Mouse (Mus musculus): ENCODE data around the gene Nr1d1. TPM values are rescaled to one million over a fixed set of nuclear protein-coding genes. Genes with fewer than 3 reads are reported as not detected.

The Nr1d1 gene
- total RNA-seq, 1 experiment from 2014 or later = 1.9 TPM

DNA sequence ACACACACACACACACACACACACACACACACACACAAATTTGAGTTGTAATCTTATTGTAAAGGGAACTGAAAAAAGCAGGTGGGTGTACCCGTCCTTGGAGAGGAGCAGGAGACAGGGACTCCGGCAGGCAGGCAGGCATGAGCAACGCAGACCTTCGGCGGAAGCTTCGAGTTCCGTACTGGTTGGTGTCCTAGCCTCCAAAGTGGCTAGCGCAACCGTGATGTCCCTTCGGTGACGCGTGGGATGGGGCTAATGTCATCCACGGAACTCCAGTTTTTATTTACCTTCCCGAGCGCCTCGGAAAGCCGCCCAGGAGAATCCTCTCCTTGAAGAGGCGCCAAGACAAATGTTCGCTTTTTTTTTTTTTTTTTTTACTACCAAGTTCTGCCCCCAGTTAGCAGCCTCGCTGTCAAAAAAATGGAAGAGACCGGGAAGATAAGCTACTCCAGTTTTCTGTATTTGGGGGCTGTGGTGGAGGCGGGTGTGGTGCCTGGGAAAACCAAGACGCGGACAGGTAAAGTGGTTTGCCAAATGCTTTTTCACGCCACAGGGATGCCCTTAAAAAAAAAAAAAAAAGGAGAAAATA is 14.2 kb upstream of the Nr1d1 start:
- peak; percentile 32; the same call in 1 of the 2 replicates for ATAC-seq (replicated peaks; ENCODE audit: insufficient number of reproducible peaks, low FRiP score, low TSS enrichment, poor library complexity, severe bottlenecking)

DNA sequence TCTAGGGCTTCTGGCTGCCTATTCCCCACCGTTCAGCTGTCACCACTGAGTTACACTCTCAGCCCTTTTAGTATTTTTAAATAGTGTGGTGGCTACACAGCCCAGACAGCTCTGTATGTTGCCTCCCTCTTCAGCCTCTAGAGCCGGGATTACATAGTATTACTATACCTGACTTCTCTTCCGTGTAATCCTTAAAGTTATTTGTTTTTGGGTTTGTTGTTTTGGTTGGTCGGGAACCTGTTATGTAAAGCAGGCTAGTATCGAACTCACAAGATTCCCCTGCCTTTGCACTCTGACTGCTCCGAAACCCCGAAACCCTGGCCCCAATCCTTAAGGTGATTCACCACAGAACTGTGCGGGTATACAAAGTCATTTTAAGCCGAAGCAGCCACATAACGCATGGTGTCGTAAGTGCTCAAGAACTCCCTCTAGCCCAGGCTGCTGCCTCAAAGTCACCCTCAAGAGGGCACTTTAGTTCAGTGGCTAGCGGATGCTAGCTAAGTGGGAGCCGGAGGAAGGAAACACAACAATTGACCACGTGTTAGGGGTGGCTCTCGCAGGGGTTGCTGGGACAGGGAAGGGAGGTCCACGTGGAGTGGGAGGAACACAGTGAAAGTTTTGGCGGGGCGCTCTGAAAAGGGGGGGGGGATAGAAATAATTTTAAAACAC is 13.6 kb upstream of the Nr1d1 start:
- peak; percentile 87 for ATAC-seq (replicated peaks; ENCODE audit: insufficient number of reproducible peaks, low FRiP score, low TSS enrichment, poor library complexity, severe bottlenecking)

DNA sequence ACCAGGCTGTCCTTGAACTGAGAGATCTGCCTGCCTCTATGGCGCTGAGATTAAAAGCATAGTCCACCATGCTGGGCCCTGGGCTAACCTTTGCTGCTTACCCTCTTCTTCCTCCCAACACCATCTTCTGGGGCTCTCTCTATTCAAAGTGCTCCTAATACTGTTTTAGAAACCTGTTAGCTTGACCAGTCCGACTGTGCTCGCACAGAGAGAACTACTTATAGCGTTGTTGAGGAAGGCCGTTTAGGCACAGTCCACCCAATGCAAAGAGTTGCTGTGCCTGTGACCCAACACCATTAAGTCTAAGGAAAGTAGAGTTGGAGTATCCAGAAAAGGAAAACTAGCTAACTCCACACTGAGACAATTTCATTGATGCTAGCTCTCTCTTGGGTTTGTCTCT is 13.0 kb upstream of the Nr1d1 start:
- no peak for ATAC-seq (replicated peaks; ENCODE audit: insufficient number of reproducible peaks, low FRiP score, low TSS enrichment, poor library complexity, severe bottlenecking)

DNA sequence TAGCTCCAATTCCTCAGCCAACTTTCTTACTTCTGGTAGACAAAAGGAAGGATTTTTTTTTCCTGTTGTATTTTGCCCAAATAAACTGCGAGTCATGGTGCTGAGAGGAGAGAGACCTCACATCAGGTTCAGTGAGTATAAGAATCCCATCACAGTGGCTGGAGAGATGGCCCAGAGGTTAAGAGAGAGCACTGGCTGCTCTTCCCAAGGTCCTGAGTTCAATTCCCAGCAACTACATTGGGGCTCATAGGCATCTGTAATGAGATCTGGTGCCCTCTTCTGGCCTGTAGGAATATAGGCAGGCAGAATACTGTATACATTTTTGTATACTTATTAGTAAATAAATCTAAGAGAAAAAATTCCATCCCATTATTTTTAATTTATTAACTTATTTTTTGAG is 12.6 kb upstream of the Nr1d1 start:
- no peak for ATAC-seq (replicated peaks; ENCODE audit: insufficient number of reproducible peaks, low FRiP score, low TSS enrichment, poor library complexity, severe bottlenecking)

DNA sequence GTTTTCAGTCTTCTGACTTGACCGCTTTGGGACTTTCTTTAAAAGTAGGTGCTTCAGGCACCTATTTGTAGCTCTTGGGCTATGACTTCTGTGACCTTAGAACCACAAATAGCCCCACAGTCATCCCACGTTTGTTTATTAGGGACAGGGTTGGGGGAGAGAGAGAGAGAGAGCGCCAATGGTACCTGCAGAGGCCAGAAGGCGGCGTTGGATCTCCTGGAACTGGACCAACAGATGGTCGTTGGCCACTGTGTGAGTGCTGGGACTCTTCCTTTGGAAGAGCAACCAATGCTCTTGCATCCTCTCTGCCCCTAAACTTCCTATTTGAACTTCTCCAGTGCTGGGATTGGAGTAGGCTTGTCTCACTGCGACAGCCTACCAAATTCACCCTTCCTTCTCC is 12.1 kb upstream of the Nr1d1 start:
- ATAC-seq (replicated peaks; ENCODE audit: insufficient number of reproducible peaks, low FRiP score, low TSS enrichment, poor library complexity, severe bottlenecking) = no peak

DNA sequence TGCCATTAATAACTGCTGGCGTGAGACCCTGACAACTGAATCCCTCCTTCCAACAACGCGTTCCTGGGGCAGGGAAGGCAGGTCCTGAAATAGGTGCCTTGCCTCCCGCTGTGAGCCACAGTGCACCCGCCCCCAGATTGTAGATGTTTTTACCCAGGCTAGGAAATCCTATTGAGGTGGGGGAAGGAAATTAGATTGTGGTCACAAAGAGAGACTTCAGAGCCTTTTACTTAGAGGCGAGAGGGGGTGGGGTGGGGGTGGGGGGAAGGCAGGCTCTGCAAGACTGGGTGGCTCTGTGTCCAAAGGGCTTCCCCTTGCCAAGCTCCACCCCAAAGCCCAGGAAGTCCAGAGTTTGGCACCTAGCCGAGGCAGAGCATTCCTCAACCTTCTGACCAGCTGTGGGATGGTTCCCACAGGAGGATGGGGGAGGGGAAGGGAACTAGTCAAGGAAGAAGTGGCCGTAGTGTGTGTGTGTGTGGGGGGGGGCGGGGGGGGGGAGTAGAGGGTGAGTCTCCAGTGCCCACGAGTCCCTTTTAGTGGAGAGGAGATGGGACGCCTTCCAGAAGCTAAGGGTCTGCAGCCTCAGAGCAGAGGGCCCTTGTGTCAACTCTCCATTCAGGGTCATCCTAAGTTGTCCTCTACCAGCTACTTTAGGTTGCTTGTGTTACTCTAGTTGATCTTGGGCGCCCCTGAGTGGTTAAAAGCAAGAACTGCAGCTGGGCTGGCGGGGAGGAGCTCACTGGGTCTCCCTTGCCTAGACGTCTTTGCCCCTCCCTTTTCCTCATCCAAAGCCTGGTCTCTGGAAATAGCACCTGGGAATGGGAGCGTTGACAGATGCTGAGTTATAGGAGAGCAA is 11.5 kb upstream of the Nr1d1 start:
- ATAC-seq (replicated peaks; ENCODE audit: insufficient number of reproducible peaks, low FRiP score, low TSS enrichment, poor library complexity, severe bottlenecking) = peak; percentile 42

DNA sequence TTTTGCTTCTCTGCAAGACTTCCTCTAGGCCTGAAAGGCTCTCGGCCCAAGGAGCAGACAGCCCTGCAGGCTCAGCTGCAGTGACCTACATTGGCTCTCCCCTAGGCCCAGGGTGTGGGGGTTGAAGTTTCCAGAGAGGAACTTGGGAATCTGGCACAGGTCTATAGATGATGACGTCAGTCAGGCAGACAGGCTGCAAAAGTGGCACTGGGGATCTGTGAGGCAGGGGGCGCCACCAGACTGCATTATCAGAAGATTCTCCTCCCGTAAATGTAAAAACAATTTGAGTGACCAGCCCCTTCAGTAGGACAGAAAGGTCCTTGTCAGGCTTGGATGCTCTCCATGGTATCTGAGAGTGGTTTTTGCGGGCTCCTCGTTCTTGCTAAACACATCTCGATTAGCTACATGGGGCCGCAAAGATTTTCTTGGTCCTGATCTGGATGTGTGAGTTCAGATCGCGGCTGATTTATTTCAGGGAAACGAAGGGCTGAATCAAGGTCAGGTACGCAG is 10.7 kb upstream of the Nr1d1 start:
- no peak for ATAC-seq (replicated peaks; ENCODE audit: insufficient number of reproducible peaks, low FRiP score, low TSS enrichment, poor library complexity, severe bottlenecking)

DNA sequence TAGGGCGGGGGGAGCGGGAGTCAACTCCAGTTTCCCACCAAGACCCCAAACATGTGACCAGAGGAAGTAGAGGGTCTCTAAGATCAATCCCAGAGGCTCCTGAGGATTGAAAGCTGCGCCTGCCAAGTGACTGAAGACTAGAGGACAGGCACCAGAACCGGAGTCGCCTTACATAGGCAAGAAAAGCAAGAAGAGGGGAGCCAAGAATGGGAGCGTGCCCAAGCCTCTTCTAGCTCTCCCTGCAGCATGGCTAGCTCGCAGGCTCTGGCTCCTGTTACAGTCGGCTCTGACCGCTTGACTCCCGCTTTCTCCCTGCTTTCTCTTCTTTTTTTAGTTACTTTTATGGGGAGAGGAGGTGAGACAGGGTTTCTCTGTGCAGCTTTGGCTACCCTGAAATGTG is 10.1 kb upstream of the Nr1d1 start:
- ATAC-seq (replicated peaks; ENCODE audit: insufficient number of reproducible peaks, low FRiP score, low TSS enrichment, poor library complexity, severe bottlenecking) = no peak

DNA sequence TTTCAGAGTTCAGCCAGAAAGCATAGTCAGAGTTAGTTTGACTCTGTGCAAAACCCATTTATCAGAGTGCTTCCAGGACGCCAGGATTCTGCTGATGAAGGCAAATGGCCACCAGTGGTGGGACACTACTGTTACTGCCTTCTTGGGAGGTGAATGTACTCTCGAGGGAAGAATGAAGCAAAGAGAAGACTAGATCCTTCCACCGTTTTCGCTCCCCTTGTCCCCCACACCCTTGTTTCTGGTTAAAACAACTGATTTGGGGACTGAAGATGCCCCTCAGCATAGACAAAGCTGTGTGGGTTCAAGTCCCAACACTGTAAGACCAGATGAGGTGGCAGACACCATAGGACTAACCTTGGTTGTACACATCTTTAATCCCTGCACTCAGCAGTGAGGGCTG is 9.0 kb upstream of the Nr1d1 start:
- no peak for ATAC-seq (replicated peaks; ENCODE audit: insufficient number of reproducible peaks, low FRiP score, low TSS enrichment, poor library complexity, severe bottlenecking)

DNA sequence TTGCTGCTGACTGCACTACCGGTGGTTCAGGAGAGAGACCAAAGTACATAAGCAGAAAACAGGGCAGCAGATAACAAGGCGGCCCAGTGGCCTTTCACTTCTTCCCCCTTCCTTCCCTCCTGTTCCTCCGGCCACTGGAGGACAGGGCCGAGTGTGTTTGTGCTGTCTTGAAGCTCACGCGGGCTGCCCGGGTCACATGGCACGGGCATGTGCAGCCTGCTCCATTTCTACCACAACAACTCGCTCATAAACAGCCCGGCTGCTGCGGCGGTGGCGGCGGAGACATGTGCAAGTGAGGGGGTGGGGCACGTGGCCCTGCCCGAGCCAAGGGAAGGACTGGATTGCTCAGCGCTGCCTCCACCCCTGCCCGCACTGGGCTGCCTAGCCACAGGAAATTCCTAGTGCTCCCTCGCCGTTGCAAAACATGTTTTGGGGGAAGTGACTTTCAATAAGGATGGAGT is 8.1 kb upstream of the Nr1d1 start:
- ATAC-seq (replicated peaks; ENCODE audit: insufficient number of reproducible peaks, low FRiP score, low TSS enrichment, poor library complexity, severe bottlenecking) = peak; percentile 63

DNA sequence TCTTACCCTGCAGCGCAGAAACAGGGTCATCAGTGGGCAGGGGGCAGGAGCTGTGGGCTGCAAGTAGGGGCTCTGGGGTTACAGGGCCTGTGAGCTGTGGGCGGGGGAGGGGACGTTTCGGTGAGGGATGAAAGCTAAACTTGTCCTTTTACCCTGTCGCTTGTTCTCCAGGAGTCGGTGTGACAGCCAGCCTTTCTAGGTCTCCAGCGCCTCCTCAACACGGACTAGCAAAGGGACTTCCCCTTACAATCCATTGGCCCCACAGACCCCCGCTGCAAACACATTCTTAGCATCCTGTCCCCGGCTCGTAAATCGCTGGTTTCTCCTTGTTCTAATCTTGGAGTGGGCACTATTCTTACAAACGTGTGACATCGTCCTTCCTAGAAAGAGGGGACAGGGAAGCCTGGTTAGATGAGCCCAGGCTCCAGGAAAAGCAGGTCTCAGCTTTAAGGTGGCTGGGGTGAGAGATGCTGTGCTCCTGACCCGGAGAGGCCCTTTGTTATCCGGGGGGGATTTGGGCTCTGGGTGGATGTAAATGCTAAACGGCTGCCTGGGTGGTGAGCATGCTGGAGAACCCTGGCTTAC is 7.6 kb upstream of the Nr1d1 start:
- no peak for ATAC-seq (replicated peaks; ENCODE audit: insufficient number of reproducible peaks, low FRiP score, low TSS enrichment, poor library complexity, severe bottlenecking)

DNA sequence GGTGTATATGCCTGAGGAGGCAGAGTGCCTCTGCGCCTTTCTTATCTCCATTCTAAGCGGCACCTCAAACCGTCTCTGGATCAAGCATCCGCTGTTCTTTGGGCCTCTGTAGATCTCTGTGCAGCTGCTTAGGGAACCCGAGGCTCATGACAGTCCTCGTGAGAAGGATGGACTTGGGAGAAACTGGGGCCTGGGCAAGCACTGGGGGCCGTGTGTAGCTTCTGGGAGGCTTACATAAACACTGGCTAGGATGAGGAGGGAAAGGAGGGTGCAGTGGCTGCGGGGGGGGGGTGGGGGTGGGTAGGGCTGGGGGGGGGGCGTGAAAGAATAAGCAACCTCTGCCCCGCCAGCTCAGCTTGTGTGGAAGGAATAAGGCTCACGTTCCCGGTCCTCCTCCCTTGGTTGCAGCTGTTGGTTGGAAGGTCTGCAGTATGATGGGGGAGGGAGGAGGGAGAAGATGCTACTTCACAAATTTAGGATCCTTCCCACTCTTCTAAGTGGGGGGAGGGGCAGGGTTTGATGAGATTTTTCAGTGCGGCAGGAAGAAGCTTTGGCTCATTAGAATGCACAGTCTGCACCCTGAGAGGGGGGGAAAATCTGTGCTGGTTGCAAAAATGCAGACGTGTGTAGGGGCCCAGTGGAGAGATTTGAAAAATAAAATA is 6.8 kb upstream of the Nr1d1 start:
- ATAC-seq (replicated peaks; ENCODE audit: insufficient number of reproducible peaks, low FRiP score, low TSS enrichment, poor library complexity, severe bottlenecking) = no peak

DNA sequence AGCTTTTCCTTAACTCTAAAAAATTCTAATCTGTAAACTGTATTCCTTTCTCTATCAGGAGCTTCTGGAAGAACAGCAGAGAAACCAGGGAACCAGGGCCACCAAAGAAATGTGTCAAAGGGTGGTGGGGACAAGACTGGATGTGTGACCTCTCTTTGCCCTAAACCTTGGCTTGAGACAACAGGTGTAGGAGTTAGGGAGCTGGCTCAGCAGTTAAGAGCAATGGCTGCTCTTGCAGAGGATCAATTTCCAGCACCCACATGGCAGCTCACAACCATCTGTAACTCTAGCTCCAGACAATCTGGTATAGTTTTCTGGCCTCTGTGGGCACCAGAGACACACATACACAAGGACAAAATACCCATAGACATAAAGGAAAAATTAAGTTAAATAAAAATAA is 2.8 kb upstream of the Nr1d1 start:
- ATAC-seq (replicated peaks; ENCODE audit: insufficient number of reproducible peaks, low FRiP score, low TSS enrichment, poor library complexity, severe bottlenecking) = no peak

DNA sequence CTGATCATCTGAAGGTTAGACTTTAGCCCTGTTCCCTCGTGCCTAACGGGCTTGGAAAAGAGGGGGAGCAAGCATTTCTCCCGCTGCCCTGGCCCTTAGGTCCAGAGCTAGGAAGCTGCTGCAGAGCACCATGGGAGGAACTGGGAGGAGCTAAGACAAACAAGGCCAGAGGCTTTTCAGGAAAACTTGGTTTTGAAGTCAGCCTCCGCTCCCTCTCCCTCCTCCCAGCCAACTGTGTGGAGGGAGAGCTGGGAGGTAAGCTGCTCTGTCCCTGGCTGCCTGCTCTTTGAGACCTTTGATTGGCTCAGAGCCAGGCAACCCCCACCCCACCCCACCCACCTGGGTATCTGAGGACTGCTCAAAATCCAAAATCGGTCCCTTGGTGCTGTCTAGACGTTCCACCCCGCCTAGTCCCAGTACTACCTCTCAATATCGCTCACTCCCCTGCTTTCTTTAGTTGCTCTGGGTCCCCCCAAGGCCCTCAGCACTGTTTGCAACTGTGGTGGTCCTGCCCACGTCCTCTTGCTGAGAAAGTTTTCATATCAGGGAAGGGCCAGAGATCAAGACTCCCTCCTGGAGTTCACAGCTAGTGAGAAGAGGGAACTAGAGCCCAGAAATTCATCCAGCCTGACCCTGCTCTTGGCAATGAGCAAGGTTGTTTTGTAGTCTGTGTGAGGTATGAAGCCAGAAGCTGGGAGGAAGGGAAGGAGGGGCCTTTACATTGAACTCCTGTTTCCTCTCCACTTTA is 1.9 kb upstream of the Nr1d1 start:
- no peak for ATAC-seq (replicated peaks; ENCODE audit: insufficient number of reproducible peaks, low FRiP score, low TSS enrichment, poor library complexity, severe bottlenecking)

DNA sequence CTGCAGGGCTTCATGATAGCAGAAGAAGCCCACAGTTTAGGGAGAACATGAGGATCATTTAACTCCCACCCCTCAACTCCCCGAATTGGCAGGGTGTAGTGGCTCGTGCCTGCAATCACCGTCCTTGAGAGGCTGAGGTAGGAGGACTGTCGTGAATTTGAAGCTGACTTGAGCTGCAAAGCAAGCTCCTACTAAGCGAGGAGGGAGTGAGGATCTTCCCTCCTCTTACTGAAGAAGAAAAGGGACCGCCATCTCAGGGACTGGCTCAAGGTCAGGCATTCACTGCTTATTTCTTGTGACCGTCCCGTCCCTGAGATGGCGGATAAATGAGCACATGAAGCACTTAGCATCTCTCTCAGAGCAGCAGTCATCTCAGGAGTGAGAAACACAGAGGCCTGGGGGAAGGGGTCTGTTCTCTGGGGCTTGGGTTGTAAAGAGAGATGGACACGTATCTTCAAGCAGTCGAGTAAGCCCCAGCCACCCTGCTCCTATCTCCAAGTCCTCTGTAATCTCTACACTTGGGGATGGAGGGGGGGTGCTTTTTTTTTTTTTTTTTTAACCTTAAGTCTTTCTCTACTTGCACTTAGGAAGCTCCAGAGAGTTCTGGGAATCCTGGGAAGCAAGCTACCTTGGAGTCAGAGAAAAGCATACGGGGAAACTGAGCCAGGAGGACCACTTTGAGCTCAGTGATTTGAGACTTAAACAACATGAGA is 1.1 kb upstream of the Nr1d1 start:
- ATAC-seq (replicated peaks; ENCODE audit: insufficient number of reproducible peaks, low FRiP score, low TSS enrichment, poor library complexity, severe bottlenecking) = no peak

DNA sequence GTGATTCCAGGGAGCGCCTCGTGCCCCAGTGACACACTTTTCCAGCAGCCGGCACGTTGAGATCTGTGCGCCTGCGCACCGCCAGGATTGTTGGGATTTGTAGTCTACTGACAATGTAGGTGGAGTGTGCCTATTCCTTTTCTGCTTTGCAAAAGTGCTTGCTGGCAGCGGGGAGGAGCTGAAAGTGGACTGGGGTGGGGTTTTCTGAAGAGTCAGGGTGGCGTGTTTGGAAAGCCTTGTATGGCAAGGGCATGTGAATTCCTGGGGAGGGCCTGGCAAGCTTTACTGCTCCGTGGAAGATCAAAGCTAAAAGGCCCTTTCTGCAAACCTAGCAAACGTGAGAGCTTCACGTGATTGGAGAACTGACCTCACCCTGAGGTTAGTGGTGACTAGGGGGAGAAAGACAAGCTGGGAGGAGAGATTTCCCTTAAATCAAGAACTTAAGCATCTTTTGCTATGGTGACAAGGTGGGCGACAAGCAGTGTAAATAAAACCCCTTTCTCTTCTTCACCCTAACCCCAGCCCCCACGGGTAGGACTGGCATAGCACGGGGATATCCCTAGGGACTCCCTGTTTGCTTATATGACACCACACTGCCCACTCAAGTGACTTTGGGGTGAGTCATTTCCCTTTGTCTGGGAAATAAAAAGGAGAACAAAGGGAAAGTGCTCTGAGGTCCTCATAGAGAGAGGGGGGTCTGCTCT is 367 bp upstream of the Nr1d1 start:
- peak; percentile 51 for ATAC-seq (replicated peaks; ENCODE audit: insufficient number of reproducible peaks, low FRiP score, low TSS enrichment, poor library complexity, severe bottlenecking)
